Mouse (Mus musculus): ENCODE measurements around the gene Mettl18.

Mettl18 gene

GRCm38 (mm10) chr1:164043549-164043948, 48.9 kb downstream of the Mettl18 start:
- DNase-seq (ENCODE audit: low read depth, low spot score): no peak
